Mouse (Mus musculus) lung, adult 2 months (tissue): ENCODE measurements at regions not wholly inside any gene's neighbourhood (a gene's known extent, or its start where the extent isn't known, plus 50 kb on each side); places are given as distances from the start of the nearest gene placed in this dataset.

Experiments used
- CTCF ChIP-seq: fragments of 200-500 bp; IDR thresholded peaks from 2 replicates; pipeline ENCODE4 v1.5.1; 2011; ENCODE audit warnings: mild to moderate bottlenecking, low read length, control low read depth; ENCODE audit not compliant: insufficient read depth
- POLR2A ChIP-seq: fragments of 200-500 bp; IDR thresholded peaks from 2 replicates; pipeline ENCODE4 v1.6.1; 2011; ENCODE audit warnings: low read depth, mild to moderate bottlenecking, control low read depth, low read length, borderline replicate concordance; ENCODE audit errors: extremely low read depth

GRCm38 (mm10) chr7:72675018-72675417 lies 368.6 kb upstream of the Mctp2 start:
- no peak for TF ChIP-seq POLR2A
- TF ChIP-seq CTCF: no peak
